In genomic region chr6:146852739-146853138, GRCm38 (mm10) we compare ENCODE assay signal across 29 mouse cellular contexts. TPM values are rescaled to one million over a fixed set of nuclear protein-coding genes. Genes with fewer than 3 reads are reported as not detected.
DNase-seq lines count a peak whose midpoint lies in the region; ATAC-seq and TF ChIP-seq lines count a peak whose summit lies in the region.
"Had no signal": no experiment of that assay in that cellular context is flagged by ENCODE, and none has a peak within 500 bp of the region (broad histone marks: within the 10 kb centered on the region; RNA-seq: fewer than 3 reads in every experiment).

No protein-coding gene starts in this region.

- WGBS in embryonic facial prominence, embryonic 11.5 days, result 76% methylated on average over 4 of the region's 4 CpGs
- 87% methylated on average over 4 of the region's 4 CpGs for WGBS in embryonic facial prominence, embryonic 10.5 days
- WGBS in kidney, postnatal 0 days, result 70% methylated on average over 4 of the region's 4 CpGs
- WGBS in lung, postnatal 0 days, result 46% methylated on average over 4 of the region's 4 CpGs

- no peaks in the 10 kb centered on the region for H3K27me3 ChIP-seq in embryonic facial prominence, embryonic 11.5 days (ENCODE audit: control insufficient read depth, insufficient read depth, low read length)
- no peaks in the 10 kb centered on the region for H3K27me3 ChIP-seq in embryonic facial prominence, embryonic 10.5 days (replicated peaks; ENCODE audit: low read depth, poor library complexity, severe bottlenecking)
- no peaks in the 10 kb centered on the region for H3K27me3 ChIP-seq in kidney, postnatal 0 days (ENCODE audit: insufficient read depth, low read length)
- H3K27me3 ChIP-seq in lung, postnatal 0 days (replicated peaks; ENCODE audit: insufficient read depth, low read length), result no peaks in the 10 kb centered on the region
- H3K27me3 ChIP-seq: forebrain, embryonic 13.5 days; heart, embryonic 15.5 days; intestine, embryonic 15.5 days had no signal

- no peaks in the 10 kb centered on the region for H3K36me3 ChIP-seq in embryonic facial prominence, embryonic 11.5 days (replicated peaks; ENCODE audit: control insufficient read depth, insufficient read depth, low read depth, low read length)
- no peaks in the 10 kb centered on the region for H3K36me3 ChIP-seq in embryonic facial prominence, embryonic 10.5 days (replicated peaks)
- no peaks in the 10 kb centered on the region for H3K36me3 ChIP-seq in kidney, postnatal 0 days (ENCODE audit: insufficient read depth, low read length)
- H3K36me3 ChIP-seq in lung, postnatal 0 days (ENCODE audit: insufficient read depth, low read length), result no peaks in the 10 kb centered on the region
- H3K36me3 ChIP-seq: G1E; heart, embryonic 15.5 days; hindbrain, embryonic 10.5 days; intestine, embryonic 15.5 days; midbrain, embryonic 10.5 days had no signal

- DNase-seq in embryonic facial prominence, embryonic 11.5 days (ENCODE audit: low spot score), result peak; percentile 49
- DNase-seq in embryonic facial prominence, embryonic 10.5 days (ENCODE audit: low spot score), result no peak
- peak; percentile 27 for DNase-seq in kidney, postnatal 0 days (ENCODE audit: low spot score)
- DNase-seq in kidney, postnatal 14 days, result no peak
- peak; percentile 70 for DNase-seq in lung, postnatal 0 days (ENCODE audit: low spot score)
- DNase-seq in lung, postnatal 25 days (ENCODE audit: low spot score), result no peak
- no peak for DNase-seq in adipocyte (ENCODE audit: low spot score)
- no peak for DNase-seq in adrenal gland, postnatal 10 days
- DNase-seq: adrenal gland, adult 8-10 months; cerebellum, adult 9-10 months; gastrocnemius, adult 2 months; left cerebral cortex, postnatal 4 days; lung, adult 2 months; right cerebral cortex, postnatal 14 days; thymus, postnatal 14 days had no signal

- no peak for TF ChIP-seq CTCF in kidney, postnatal 0 days (IDR thresholded peaks at IDR 0.05; ENCODE audit: low read depth)
- TF ChIP-seq CTCF in lung, postnatal 0 days (IDR thresholded peaks at IDR 0.05), result no peak

- TF ChIP-seq EP300 in lung, postnatal 0 days (IDR thresholded peaks at IDR 0.05), result no peak

- H3K27ac ChIP-seq in embryonic facial prominence, embryonic 11.5 days (replicated peaks; ENCODE audit: low read depth, low read length), result no peak overlapping the region
- no peak overlapping the region for H3K27ac ChIP-seq in embryonic facial prominence, embryonic 10.5 days (replicated peaks)
- H3K27ac ChIP-seq in kidney, postnatal 0 days, result no peak overlapping the region
- H3K27ac ChIP-seq in lung, postnatal 0 days (ENCODE audit: low read length), result no peak overlapping the region
- H3K27ac ChIP-seq: forebrain, embryonic 13.5 days; gastrocnemius, adult 2 months; heart, embryonic 15.5 days; hindbrain, embryonic 10.5 days; intestine, embryonic 15.5 days; midbrain, embryonic 10.5 days had no signal

- no peak overlapping the region for H3K9ac ChIP-seq in embryonic facial prominence, embryonic 11.5 days (replicated peaks; ENCODE audit: low read length)
- no peak overlapping the region for H3K9ac ChIP-seq in kidney, postnatal 0 days (ENCODE audit: low read depth, low read length)
- H3K9ac ChIP-seq in lung, postnatal 0 days (replicated peaks; ENCODE audit: low read depth), result no peak overlapping the region
- H3K9ac ChIP-seq: forebrain, embryonic 13.5 days; heart, embryonic 15.5 days; intestine, embryonic 15.5 days had no signal

- no peaks in the 10 kb centered on the region for H3K4me1 ChIP-seq in embryonic facial prominence, embryonic 11.5 days (ENCODE audit: control insufficient read depth, insufficient read depth, low read length)
- peaks cover 24% of the 10 kb centered on the region; the same call in 1 of the 2 replicates for H3K4me1 ChIP-seq in embryonic facial prominence, embryonic 10.5 days
- H3K4me1 ChIP-seq in kidney, postnatal 0 days (replicated peaks; ENCODE audit: insufficient read depth, low read length), result no peaks in the 10 kb centered on the region
- no peaks in the 10 kb centered on the region for H3K4me1 ChIP-seq in lung, postnatal 0 days (ENCODE audit: insufficient read depth, low read depth, low read length)
- H3K4me1 ChIP-seq: forebrain, embryonic 13.5 days; intestine, embryonic 15.5 days had no signal

- 0 out of 2 replicates have a peak, but pooled peaks have one; percentile 22 for ATAC-seq in embryonic facial prominence, embryonic 11.5 days (replicated peaks; ENCODE audit: insufficient number of reproducible peaks, low FRiP score, low TSS enrichment, low read depth)
- no peak for ATAC-seq in kidney, postnatal 0 days (replicated peaks; ENCODE audit: low FRiP score, low read depth)
- ATAC-seq in lung, postnatal 0 days, result no peak
- ATAC-seq: CD4-positive, CD25-positive, alpha-beta regulatory T cell, adult 4 months; forebrain, embryonic 13.5 days; intestine, embryonic 15.5 days had no signal

- no peaks in the 10 kb centered on the region; the same call in 1 of the 2 replicates for H3K9me3 ChIP-seq in embryonic facial prominence, embryonic 11.5 days (replicated peaks; ENCODE audit: control insufficient read depth, low read length)
- H3K9me3 ChIP-seq in embryonic facial prominence, embryonic 10.5 days, result peaks cover 3% of the 10 kb centered on the region; the same call in 1 of the 2 replicates
- no peaks in the 10 kb centered on the region for H3K9me3 ChIP-seq in kidney, postnatal 0 days (replicated peaks; ENCODE audit: low read length)
- H3K9me3 ChIP-seq in lung, postnatal 0 days (ENCODE audit: low read length), result no peaks in the 10 kb centered on the region
- H3K9me3 ChIP-seq: forebrain, embryonic 13.5 days; G1E; heart, embryonic 15.5 days; intestine, embryonic 15.5 days had no signal

- no peak overlapping the region for H3K4me3 ChIP-seq in embryonic facial prominence, embryonic 11.5 days (ENCODE audit: low read depth, low read length)
- H3K4me3 ChIP-seq in embryonic facial prominence, embryonic 10.5 days, result no peak overlapping the region
- H3K4me3 ChIP-seq in kidney, postnatal 0 days (replicated peaks; ENCODE audit: low read depth, low read length), result no peak overlapping the region
- no peak overlapping the region for H3K4me3 ChIP-seq in lung, postnatal 0 days (ENCODE audit: low read depth, low read length)
- H3K4me3 ChIP-seq: forebrain, embryonic 13.5 days; gastrocnemius, adult 2 months; heart, embryonic 15.5 days; hindbrain, embryonic 10.5 days; intestine, embryonic 15.5 days; midbrain, embryonic 10.5 days had no signal

- H3K4me2 ChIP-seq in embryonic facial prominence, embryonic 11.5 days (ENCODE audit: low read depth, low read length), result no peak overlapping the region
- no peak overlapping the region for H3K4me2 ChIP-seq in kidney, postnatal 0 days (ENCODE audit: low read length)
- H3K4me2 ChIP-seq in lung, postnatal 0 days (replicated peaks; ENCODE audit: low read depth, low read length), result no peak overlapping the region
- H3K4me2 ChIP-seq: forebrain, embryonic 13.5 days; heart, embryonic 15.5 days; intestine, embryonic 15.5 days had no signal

RNA-seq across cellular contexts. Expression of gene Smco2, which starts 2.8 kb away (rescaled TPM):
- not detected in 2 replicates for polyA plus RNA-seq in embryonic facial prominence, embryonic 11.5 days (2014; fragmentation: Nextera tagmentation; extraction: Ambion mirVana)
- polyA plus RNA-seq in embryonic facial prominence, embryonic 10.5 days (2016; fragmentation: Nextera tagmentation; extraction: Ambion mirVana), result not detected in 2 replicates
- not detected in 2 replicates for polyA plus RNA-seq in kidney, postnatal 0 days (2015; fragmentation: Nextera tagmentation; extraction: Ambion mirVana)
- polyA plus RNA-seq in lung, postnatal 0 days (2015; fragmentation: Nextera tagmentation; extraction: Ambion mirVana), result not detected in 2 replicates
- total RNA-seq in adrenal gland, postnatal 10 days (2021), result not detected
- total RNA-seq: adrenal gland, adult 8-10 months; gastrocnemius, adult 2 months; granulocyte monocyte progenitor cell, adult 5-6 weeks; layer of hippocampus, adult 18-20 months; left cerebral cortex, adult 18-20 months; left cerebral cortex, postnatal 4 days had no signal
- polyA plus RNA-seq: CD4-positive, CD25-positive, alpha-beta regulatory T cell, adult 4 months; forebrain, embryonic 13.5 days; G1E; hindbrain, embryonic 10.5 days; intestine, embryonic 15.5 days; kidney, embryonic 14.5 days; midbrain, embryonic 10.5 days; neural tube, embryonic 14.5 days; spleen, adult 2 months; stomach, embryonic 16.5 days had no signal

RNA-seq across cellular contexts. Expression of gene Ppfibp1, which starts 35.5 kb away (rescaled TPM):
- polyA plus RNA-seq in embryonic facial prominence, embryonic 11.5 days (2014; fragmentation: Nextera tagmentation; extraction: Ambion mirVana), result 43.7 and 45.7 TPM in 2 replicates
- polyA plus RNA-seq in embryonic facial prominence, embryonic 10.5 days (2016; fragmentation: Nextera tagmentation; extraction: Ambion mirVana), result 34.9 and 38.1 TPM in 2 replicates
- 55.9 and 60.2 TPM in 2 replicates for polyA plus RNA-seq in kidney, postnatal 0 days (2015; fragmentation: Nextera tagmentation; extraction: Ambion mirVana)
- polyA plus RNA-seq in lung, postnatal 0 days (2015; fragmentation: Nextera tagmentation; extraction: Ambion mirVana), result 50.5 and 53.5 TPM in 2 replicates
- 10 to 100 TPM; 89.2 to 94.4 TPM for total RNA-seq in adrenal gland, postnatal 10 days (2021)

RNA-seq across cellular contexts. Expression of gene Arntl2, which starts 56.9 kb away (rescaled TPM):
- polyA plus RNA-seq in embryonic facial prominence, embryonic 11.5 days (2014; fragmentation: Nextera tagmentation; extraction: Ambion mirVana), result 2.5 and 2.7 TPM in 2 replicates
- polyA plus RNA-seq in embryonic facial prominence, embryonic 10.5 days (2016; fragmentation: Nextera tagmentation; extraction: Ambion mirVana), result 2.8 and 3.8 TPM in 2 replicates
- polyA plus RNA-seq in kidney, postnatal 0 days (2015; fragmentation: Nextera tagmentation; extraction: Ambion mirVana), result 1.2 and 1.8 TPM in 2 replicates
- polyA plus RNA-seq in lung, postnatal 0 days (2015; fragmentation: Nextera tagmentation; extraction: Ambion mirVana), result 0.81 and 0.85 TPM in 2 replicates
- 1 to 10 TPM; 1.3 to 3.4 TPM for total RNA-seq in adrenal gland, postnatal 10 days (2021)
- total RNA-seq: G1E; granulocyte monocyte progenitor cell, adult 5-6 weeks had no signal
- polyA plus RNA-seq: G1E had no signal

Comparison
In these comparisons a context has a peak if more than half of its experiments do, and no peak if none do; other contexts are left out.
1. DNase-seq: peak in embryonic facial prominence, embryonic 11.5 days (single experiment), kidney, postnatal 0 days (single experiment) and lung, postnatal 0 days (single experiment); none in embryonic facial prominence, embryonic 10.5 days (single experiment), kidney, postnatal 14 days (single experiment), lung, postnatal 25 days (single experiment), adipocyte (single experiment) and adrenal gland, postnatal 10 days (single experiment).